Mouse (Mus musculus) embryonic facial prominence, embryonic 11.5 days (tissue): Measurements from ENCODE around the gene Myadml2. TPM values are rescaled to one million over a fixed set of nuclear protein-coding genes. Genes with fewer than 3 reads are reported as not detected.

ENCODE experiments used
- ATAC-seq: fragments of 200-750 bp; cut with Nextera tagmentation; replicated peaks from 2 replicates; pipeline ENCODE4 v1.8.0; 2017; ENCODE audit warnings: low read depth; ENCODE audit not compliant: insufficient number of reproducible peaks, low FRiP score, low TSS enrichment
- DNase-seq: peaks from one replicate; pipeline ENCODE4 v3.0.0-alpha.2; 2015; ENCODE audit warnings: low spot score
- H3K27ac ChIP-seq: fragments of 300-500 bp; sonication (generic); replicated peaks from 2 replicates; pipeline ENCODE4 v1.5.1; 2014; ENCODE audit warnings: mild to moderate bottlenecking, low read depth, low read length, control low read depth
- H3K27me3 ChIP-seq: fragments of 300-500 bp; sonication (generic); 2 replicates; pipeline ENCODE4 v1.6.1; 2014; ENCODE audit warnings: mild to moderate bottlenecking, low read length, moderate library complexity, mixed read lengths; ENCODE audit not compliant: control insufficient read depth, insufficient read depth
- H3K36me3 ChIP-seq: fragments of 300-500 bp; sonication (generic); replicated peaks from 2 replicates; pipeline ENCODE4 v1.6.1; 2014; ENCODE audit warnings: low read depth, mild to moderate bottlenecking, low read length, moderate library complexity, mixed read lengths; ENCODE audit not compliant: control insufficient read depth, insufficient read depth
- H3K4me1 ChIP-seq: fragments of 300-500 bp; sonication (generic); 2 replicates; pipeline ENCODE4 v1.6.1; 2014; ENCODE audit warnings: low read length, mixed read lengths; ENCODE audit not compliant: control insufficient read depth, insufficient read depth
- H3K4me2 ChIP-seq: fragments of 300-500 bp; sonication (generic); 2 replicates; pipeline ENCODE4 v1.6.1; 2014; ENCODE audit warnings: low read depth, mild to moderate bottlenecking, control low read depth, low read length, moderate library complexity
- H3K4me3 ChIP-seq: fragments of 300-500 bp; sonication (generic); 2 replicates; pipeline ENCODE4 v1.5.1; 2014; ENCODE audit warnings: low read depth, low read length, control low read depth
- H3K9ac ChIP-seq: fragments of 300-500 bp; sonication (generic); replicated peaks from 2 replicates; pipeline ENCODE4 v1.6.1; 2014; ENCODE audit warnings: mild to moderate bottlenecking, control low read depth, low read length
- H3K9me3 ChIP-seq: fragments of 300-500 bp; sonication (generic); replicated peaks from 2 replicates; pipeline ENCODE4 v1.6.1; 2016; ENCODE audit warnings: mild to moderate bottlenecking, low read length, inconsistent platforms, mixed read lengths; ENCODE audit not compliant: control insufficient read depth
- WGBS: fragments of 180-500 bp; shearing (Covaris S2); extraction: QIAGEN DNeasy Blood & Tissue Kit; methylation state at CpG from one replicate; pipeline ENCODE4 v1.1.7; 2014; 5-methylcytosine and 5-hydroxymethylcytosine counted together
- polyA plus RNA-seq: library from polyadenylated mRNA; unstranded; fragments of >200 nt; fragmentation: Nextera tagmentation; extraction: Ambion mirVana; gene quantifications from 2 replicates; pipeline ENCODE4 v1.2.1, GENCODE M21; 2014

Myadml2 gene
- polyA plus RNA-seq, 1 experiment from 2014 or later = not detected

DNA sequence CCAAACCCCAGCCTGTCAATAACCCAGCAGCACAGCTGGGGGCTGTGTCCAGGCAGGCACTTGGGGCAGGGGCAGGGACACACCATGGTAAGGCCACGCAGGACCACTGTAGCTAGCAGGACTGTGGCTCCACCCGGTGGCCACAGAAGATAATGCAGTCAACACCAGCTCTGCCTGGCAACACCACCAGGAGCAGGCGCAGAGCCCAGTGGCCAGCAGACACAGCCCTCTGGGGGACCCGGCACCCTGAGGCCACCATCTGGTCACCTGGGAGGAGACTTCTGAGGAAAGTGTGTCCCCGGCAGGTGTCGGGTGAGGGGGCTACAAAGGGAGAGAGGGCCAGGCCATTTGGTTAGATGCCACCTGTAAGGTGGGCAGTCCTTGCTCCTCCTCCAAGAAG lies 35.2 kb downstream of the Myadml2 start:
- ATAC-seq (no peak), DNase-seq (peak; percentile 69)
- Histone ChIP-seq H3K27ac (no peak overlapping the region), H3K27me3 (peaks cover 3% of the 10 kb centered on the region; the same call in 1 of the 2 replicates), H3K36me3 (peaks cover 9% of the 10 kb centered on the region), H3K4me2 (no peak overlapping the region), H3K9me3 (no peaks in the 10 kb centered on the region), H3K4me3 (no peak overlapping the region; the same call in 1 of the 2 replicates), H3K9ac (no peak overlapping the region), H3K4me1 (peaks cover 5% of the 10 kb centered on the region)
- WGBS = 48% methylated on average over 6 of the region's 6 CpGs

DNA sequence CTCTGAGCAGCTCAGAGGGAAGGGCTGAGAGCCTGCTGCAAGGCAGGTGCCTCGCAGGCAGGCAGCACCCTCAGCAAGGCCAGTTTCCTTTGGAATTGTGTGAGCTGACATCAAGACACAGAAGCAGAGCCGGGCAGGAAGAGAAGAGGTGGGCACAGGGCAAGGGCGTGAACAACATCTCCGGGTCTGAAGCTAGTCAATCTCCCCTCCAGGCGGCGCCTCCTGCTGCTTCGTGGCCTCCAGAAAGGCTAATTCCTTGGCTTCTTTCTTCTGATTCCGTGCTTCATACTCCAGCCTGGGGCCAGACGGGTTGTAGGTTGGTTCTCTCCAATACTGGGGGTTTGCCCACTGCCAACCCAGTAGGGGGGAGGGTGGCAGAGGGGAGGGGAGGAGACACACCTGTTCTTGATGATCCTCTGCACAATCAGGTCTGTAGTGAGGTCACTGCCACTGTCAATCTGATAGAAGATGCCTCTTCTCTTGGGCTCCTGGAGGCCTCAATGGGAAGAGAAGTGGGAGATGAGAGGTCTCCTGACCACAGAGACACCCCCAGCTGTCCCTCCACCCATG lies 37.4 kb downstream of the Myadml2 start:
- peaks cover 9% of the 10 kb centered on the region for H3K36me3 ChIP-seq
- H3K27ac ChIP-seq = no peak overlapping the region
- H3K27me3 ChIP-seq = peaks cover 3% of the 10 kb centered on the region; the same call in 1 of the 2 replicates
- H3K9me3 ChIP-seq = no peaks in the 10 kb centered on the region
- H3K4me1 ChIP-seq = peaks cover 5% of the 10 kb centered on the region
- H3K4me3 ChIP-seq = no peak overlapping the region
- DNase-seq (no peak), ATAC-seq (no peak)
- 80% methylated on average over 9 of the region's 9 CpGs for WGBS
- H3K4me2 ChIP-seq = no peak overlapping the region
- no peak overlapping the region for H3K9ac ChIP-seq

DNA sequence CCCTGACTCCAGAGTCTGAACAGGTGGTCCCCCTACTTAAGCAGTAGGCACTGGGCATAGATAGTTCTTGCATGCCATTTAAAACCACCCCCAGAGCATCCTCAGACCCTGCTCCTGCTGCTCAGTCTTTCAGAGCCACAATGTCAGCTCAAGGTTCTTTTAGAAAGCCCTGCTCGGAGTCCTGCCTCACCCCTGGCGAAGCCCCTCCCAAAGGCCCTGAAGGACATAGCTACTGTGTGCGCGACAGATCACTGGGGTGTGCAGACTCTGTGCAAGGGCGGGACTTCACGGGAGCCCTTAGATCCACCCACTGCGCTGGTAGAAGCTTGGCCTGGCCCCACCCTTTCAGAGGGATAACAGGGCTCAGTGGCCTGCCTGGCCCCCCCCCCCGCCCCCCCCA lies 38.7 kb downstream of the Myadml2 start:
- Histone ChIP-seq H3K4me1 (peaks cover 5% of the 10 kb centered on the region), H3K27ac (no peak overlapping the region), H3K9ac (no peak overlapping the region), H3K36me3 (peaks cover 5% of the 10 kb centered on the region; the same call in 1 of the 2 replicates), H3K9me3 (no peaks in the 10 kb centered on the region), H3K27me3 (peaks cover 3% of the 10 kb centered on the region; the same call in 1 of the 2 replicates), H3K4me3 (no peak overlapping the region), H3K4me2 (no peak overlapping the region)
- 45% methylated on average over 7 of the region's 8 CpGs for WGBS
- ATAC-seq (peak; percentile 49; the same call in 1 of the 2 replicates), DNase-seq (no peak)

DNA sequence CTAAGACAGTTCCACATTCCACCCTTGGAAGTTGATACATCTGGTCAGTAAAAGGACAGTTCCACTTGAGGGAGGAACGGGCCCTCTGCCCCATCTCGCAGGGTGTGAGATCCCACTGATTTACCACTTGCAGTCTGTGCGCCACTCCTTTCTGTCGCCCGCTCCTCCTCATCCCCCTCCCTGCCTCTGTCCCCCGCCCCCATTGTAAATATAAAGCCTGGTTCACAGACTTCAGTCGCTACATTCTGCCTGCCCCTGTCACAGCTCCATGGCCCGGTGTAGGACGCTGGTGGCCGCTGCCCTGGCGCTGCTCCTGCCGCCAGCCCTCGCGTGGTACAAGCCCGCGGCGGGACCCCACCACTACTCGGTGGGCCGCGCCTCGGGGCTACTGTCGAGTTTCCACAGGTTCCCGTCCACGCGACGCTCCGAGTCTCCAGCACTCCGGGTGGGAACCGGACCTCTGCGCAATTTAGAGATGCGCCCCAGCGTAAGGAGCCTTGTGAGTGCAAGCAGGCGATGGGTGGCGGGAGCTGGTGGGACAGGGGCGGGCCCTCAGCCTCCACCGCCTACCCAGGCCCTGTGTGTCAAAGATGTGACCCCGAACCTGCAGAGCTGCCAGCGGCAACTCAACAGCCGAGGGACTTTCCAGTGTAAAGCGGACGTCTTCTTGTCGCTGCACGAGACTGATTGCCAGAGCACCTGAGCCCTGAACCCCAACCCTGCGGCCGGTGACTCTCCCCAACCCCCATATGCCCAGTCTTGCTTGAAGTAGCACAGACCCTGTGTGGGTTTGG lies 39.5 kb downstream of the Myadml2 start, which contains the start of gene Npb:
Gene Npb, plus strand, starts transcription at position 237 of the 794 bp plus-strand sequence.
- H3K27me3 ChIP-seq = peaks cover 3% of the 10 kb centered on the region; the same call in 1 of the 2 replicates
- H3K4me1 ChIP-seq = peaks cover 5% of the 10 kb centered on the region
- H3K9me3 ChIP-seq = no peaks in the 10 kb centered on the region
- H3K27ac ChIP-seq = no peak within 1 kb of the TSS
- H3K9ac ChIP-seq = peak within 1 kb of the TSS; percentile 51
- 6% methylated on average over 45 of the region's 45 CpGs for WGBS
- H3K36me3 ChIP-seq = peaks cover 5% of the 10 kb centered on the region; the same call in 1 of the 2 replicates
- DNase-seq (peak; percentile 24), ATAC-seq (no peak)
- H3K4me2 ChIP-seq = peak within 1 kb of the TSS; percentile 53
- peak within 1 kb of the TSS; percentile 18 for H3K4me3 ChIP-seq

DNA sequence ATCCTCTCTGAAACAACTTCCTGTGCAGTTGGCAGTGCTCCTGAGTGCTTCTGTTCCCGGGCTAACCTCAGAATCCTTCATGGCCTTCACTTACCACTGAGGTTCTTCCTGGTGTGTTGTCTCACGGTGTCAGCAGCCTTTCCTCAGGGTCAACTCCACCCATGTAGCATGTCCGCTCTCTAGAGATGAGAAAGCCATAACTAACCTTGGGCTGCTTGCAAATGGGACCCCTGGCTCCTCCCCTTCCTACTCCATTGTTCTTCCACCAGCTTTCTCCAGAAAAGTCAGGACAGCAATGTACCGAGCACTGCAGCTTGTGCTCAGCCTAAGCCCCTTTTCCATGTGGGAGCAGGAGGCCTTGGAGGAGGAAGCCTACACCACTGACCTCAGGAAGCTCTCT lies 41.2 kb downstream of the Myadml2 start:
- no peak for ATAC-seq
- H3K27me3 ChIP-seq = peaks cover 3% of the 10 kb centered on the region; the same call in 1 of the 2 replicates
- H3K9ac ChIP-seq = no peak overlapping the region
- H3K36me3 ChIP-seq = no peaks in the 10 kb centered on the region; the same call in 1 of the 2 replicates
- H3K9me3 ChIP-seq = no peaks in the 10 kb centered on the region
- H3K4me2 ChIP-seq = no peak overlapping the region
- 78% methylated on average over 4 of the region's 4 CpGs for WGBS
- no peak overlapping the region for H3K4me3 ChIP-seq
- H3K4me1 ChIP-seq = peaks cover 5% of the 10 kb centered on the region
- H3K27ac ChIP-seq = no peak overlapping the region
- DNase-seq = no peak

DNA sequence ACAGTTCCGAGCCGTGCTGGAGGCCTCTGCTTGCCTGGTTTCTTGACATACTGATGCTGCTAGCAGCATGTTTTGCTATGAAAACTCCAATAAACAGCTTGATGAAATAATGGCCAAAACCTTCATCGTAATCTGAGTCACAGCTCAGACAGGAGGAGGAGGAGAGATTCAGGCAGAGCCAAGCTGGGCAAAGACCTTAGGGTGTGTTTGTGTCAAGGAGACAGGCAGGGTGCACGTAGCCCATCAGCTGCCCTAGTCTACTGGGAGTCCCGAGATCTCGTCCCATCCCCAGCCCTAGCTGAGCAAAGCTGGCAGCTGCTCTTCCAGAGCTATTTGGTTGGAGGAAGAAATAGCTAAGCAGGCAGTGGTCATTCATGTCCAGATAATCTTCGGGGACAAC lies 42.3 kb downstream of the Myadml2 start:
- DNase-seq = no peak

DNA sequence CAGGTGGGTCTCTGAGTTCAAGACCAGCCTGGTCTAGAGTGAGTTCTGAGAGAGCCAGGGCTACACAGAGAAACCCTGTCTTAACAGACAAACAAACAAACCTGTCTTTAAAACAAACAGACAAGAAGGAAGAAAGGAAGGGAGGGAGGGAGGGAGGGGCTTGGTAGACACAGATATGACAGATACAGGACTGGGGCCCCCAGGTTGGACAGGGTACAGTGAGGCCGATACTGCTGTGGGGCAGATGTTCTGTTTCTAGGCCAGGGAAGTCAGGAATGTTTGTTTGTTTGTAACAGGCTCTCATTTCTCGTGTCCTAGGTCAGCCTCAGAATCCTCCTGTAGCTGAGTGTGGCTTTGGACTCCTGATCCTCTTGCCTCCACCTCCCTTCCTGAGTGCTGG lies 44.4 kb downstream of the Myadml2 start:
- DNase-seq = no peak
- no peaks in the 10 kb centered on the region; the same call in 1 of the 2 replicates for H3K36me3 ChIP-seq
- no peak overlapping the region for H3K4me2 ChIP-seq
- WGBS = 83% methylated on average over 2 of the region's 2 CpGs
- ATAC-seq = no peak
- H3K9ac ChIP-seq = no peak overlapping the region
- peaks cover 5% of the 10 kb centered on the region for H3K4me1 ChIP-seq
- no peak overlapping the region for H3K27ac ChIP-seq
- H3K9me3 ChIP-seq = no peaks in the 10 kb centered on the region
- no peak overlapping the region for H3K4me3 ChIP-seq
- peaks cover 3% of the 10 kb centered on the region; the same call in 1 of the 2 replicates for H3K27me3 ChIP-seq

More for the DNA sequence above, 42.3 kb downstream of the Myadml2 start:
- H3K27me3 ChIP-seq = peaks cover 3% of the 10 kb centered on the region; the same call in 1 of the 2 replicates
- 95% methylated on average over 7 of the region's 7 CpGs for WGBS
- no peak overlapping the region for H3K27ac ChIP-seq
- no peak overlapping the region for H3K4me2 ChIP-seq
- H3K4me3 ChIP-seq = no peak overlapping the region
- no peaks in the 10 kb centered on the region for H3K9me3 ChIP-seq
- ATAC-seq = no peak
- no peak overlapping the region for H3K9ac ChIP-seq
- no peaks in the 10 kb centered on the region; the same call in 1 of the 2 replicates for H3K36me3 ChIP-seq
- H3K4me1 ChIP-seq = peaks cover 5% of the 10 kb centered on the region

DNA sequence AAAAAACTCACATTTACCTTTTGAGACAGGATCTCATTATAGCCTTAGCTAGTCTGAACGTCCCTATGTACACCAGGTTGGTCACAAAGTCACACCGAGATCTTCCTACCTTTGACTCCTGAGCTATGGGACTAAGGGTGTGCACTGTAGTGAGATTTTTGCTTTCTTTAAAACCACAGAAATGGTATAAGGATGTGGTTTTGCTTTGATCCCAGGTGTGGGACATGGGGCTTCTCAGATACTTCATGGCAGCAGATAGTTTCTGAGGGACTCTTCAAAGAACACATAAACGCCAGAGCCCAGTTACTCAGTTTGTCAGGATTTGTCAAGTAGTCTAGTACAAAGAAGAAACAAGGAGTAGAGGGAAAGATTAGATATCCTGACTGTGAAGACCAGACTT lies 47.2 kb downstream of the Myadml2 start:
- no peaks in the 10 kb centered on the region for H3K27me3 ChIP-seq
- no peaks in the 10 kb centered on the region for H3K9me3 ChIP-seq
- no peaks in the 10 kb centered on the region; the same call in none of the 2 replicates for H3K36me3 ChIP-seq
- H3K4me2 ChIP-seq = no peak overlapping the region
- ATAC-seq (no peak), DNase-seq (no peak)
- peaks cover 2% of the 10 kb centered on the region for H3K4me1 ChIP-seq
- no peak overlapping the region for H3K9ac ChIP-seq
- 94% methylated on average over 3 of the region's 3 CpGs for WGBS
- H3K4me3 ChIP-seq = no peak overlapping the region
- no peak overlapping the region for H3K27ac ChIP-seq
